Mouse (Mus musculus) right cerebral cortex, postnatal 25 days (tissue): ENCODE measurements around the gene Gnb1l.

Experiments used
- DNase-seq: peaks from one replicate; pipeline ENCODE4 v3.0.0; 2022

Gene Gnb1l

GRCm38 (mm10) chr16:18587847-18588737 is 89.6 kb downstream of the Gnb1l start:
- DNase-seq: no peak

GRCm38 (mm10) chr16:18588738-18589055 is 90.2 kb downstream of the Gnb1l start:
- DNase-seq: no peak

- DNase-seq: no peak
These were observed 90.6 kb downstream of the Gnb1l start for GRCm38 (mm10) chr16:18589080-18589621.

GRCm38 (mm10) chr16:18589804-18590790 is 91.6 kb downstream of the Gnb1l start, which contains the start of gene Tbx1:
Gene Tbx1, minus strand, starts transcription at chr16:18590671.
- DNase-seq: no peak

- no peak for DNase-seq
These were observed 92.8 kb downstream of the Gnb1l start for GRCm38 (mm10) chr16:18591047-18592018.

GRCm38 (mm10) chr16:18593930-18594329 is 95.4 kb downstream of the Gnb1l start:
- no peak for DNase-seq

- DNase-seq: no peak
These were observed 97.7 kb downstream of the Gnb1l start for GRCm38 (mm10) chr16:18596255-18596654.

GRCm38 (mm10) chr16:18598006-18598405 is 99.5 kb downstream of the Gnb1l start:
- DNase-seq: no peak

- no peak for DNase-seq
These were observed 102.9 kb downstream of the Gnb1l start for GRCm38 (mm10) chr16:18601447-18601846.

GRCm38 (mm10) chr16:18604267-18604701 is 105.8 kb downstream of the Gnb1l start:
- no peak for DNase-seq

GRCm38 (mm10) chr16:18605705-18606104 is 107.2 kb downstream of the Gnb1l start:
- DNase-seq: no peak

- DNase-seq: no peak
These were observed 109.7 kb downstream of the Gnb1l start for GRCm38 (mm10) chr16:18608226-18608625.

- no peak for DNase-seq
These were observed 110.6 kb downstream of the Gnb1l start for GRCm38 (mm10) chr16:18609099-18609498.

GRCm38 (mm10) chr16:18611752-18612151 is 113.2 kb downstream of the Gnb1l start:
- DNase-seq: no peak

- DNase-seq: no peak
These were observed 114.8 kb downstream of the Gnb1l start for GRCm38 (mm10) chr16:18613301-18613700.
